Mouse (Mus musculus) myocyte (in vitro differentiated cells): Measurements from ENCODE around the gene Cacna1d. TPM values are rescaled to one million over a fixed set of nuclear protein-coding genes. Genes with fewer than 3 reads are reported as not detected.

ENCODE experiments used
- H3K27me3 ChIP-seq: one replicate; pipeline ENCODE4 v1.6.1; 2011; ENCODE audit not compliant: control insufficient read depth, insufficient read depth, insufficient read length
- H3K36me3 ChIP-seq: one replicate; pipeline ENCODE4 v1.6.1; 2011; ENCODE audit not compliant: control insufficient read depth, insufficient read depth
- H3K4me2 ChIP-seq: one replicate; pipeline ENCODE4 v1.6.1; 2011; ENCODE audit warnings: low read depth, control low read depth
- H3K4me3 ChIP-seq: one replicate; pipeline ENCODE4 v1.5.1; 2011; ENCODE audit warnings: mild to moderate bottlenecking, control low read depth, moderate library complexity
- H3K79me2 ChIP-seq: one replicate; pipeline ENCODE4 v1.6.1; 2011; ENCODE audit not compliant: control insufficient read depth, insufficient read depth
- H3ac ChIP-seq: one replicate; pipeline ENCODE4 v1.6.1; 2011; ENCODE audit not compliant: control insufficient read depth, insufficient read length
- CEBPB ChIP-seq: IDR thresholded peaks from 2 replicates; pipeline ENCODE4 v1.6.1; 2011; ENCODE audit warnings: mild to moderate bottlenecking, moderate library complexity; ENCODE audit not compliant: poor library complexity, insufficient read depth, severe bottlenecking
- E2F4 ChIP-seq: IDR thresholded peaks from one replicate; pipeline ENCODE4 v1.6.1; 2011; ENCODE audit warnings: mild to moderate bottlenecking, control low read depth, moderate library complexity; ENCODE audit not compliant: insufficient read depth
- MAX ChIP-seq: IDR thresholded peaks from one replicate; pipeline ENCODE4 v1.6.1; 2011; ENCODE audit warnings: low read depth, mild to moderate bottlenecking, control low read depth
- MYOD1 ChIP-seq, 3 experiments: IDR thresholded peaks; one replicate each; pipeline ENCODE4 v1.6.1; 2011; ENCODE audit warnings: control low read depth in 2 of 3, low read depth in 2 of 3, mild to moderate bottlenecking in 2 of 3, moderate library complexity in 1 of 3; ENCODE audit not compliant: insufficient read length in 2 of 3, control insufficient read depth in 1 of 3
- MYOG ChIP-seq, 3 experiments: IDR thresholded peaks; one replicate each; pipeline ENCODE4 v1.6.1; 2011; ENCODE audit warnings: control low read depth in 2 of 3, low read depth in 2 of 3, mild to moderate bottlenecking in 2 of 3; ENCODE audit not compliant: insufficient read length in 2 of 3, control insufficient read depth in 1 of 3, insufficient read depth in 1 of 3
- POLR2A ChIP-seq: IDR thresholded peaks from one replicate; pipeline ENCODE4 v1.6.1; 2011; ENCODE audit warnings: low read depth, mild to moderate bottlenecking, control low read depth, moderate library complexity; ENCODE audit not compliant: insufficient read length
- POLR2AphosphoS2 ChIP-seq: IDR thresholded peaks from one replicate; pipeline ENCODE4 v1.6.1; 2011; ENCODE audit warnings: low read depth, control low read depth; ENCODE audit not compliant: insufficient read length
- REST ChIP-seq: IDR thresholded peaks from one replicate; pipeline ENCODE4 v1.6.1; 2011; ENCODE audit warnings: mild to moderate bottlenecking, control low read depth, moderate library complexity; ENCODE audit not compliant: insufficient read depth, insufficient read length
- SRF ChIP-seq: IDR thresholded peaks from one replicate; pipeline ENCODE4 v1.6.1; 2011; ENCODE audit warnings: low read depth; ENCODE audit not compliant: control insufficient read depth, insufficient read length
- TCF12 ChIP-seq: IDR thresholded peaks from one replicate; pipeline ENCODE4 v1.6.1; 2011; ENCODE audit warnings: mild to moderate bottlenecking, control low read depth; ENCODE audit not compliant: poor library complexity, insufficient read depth, severe bottlenecking
- TCF3 ChIP-seq: IDR thresholded peaks from one replicate; pipeline ENCODE4 v1.6.1; 2011; ENCODE audit warnings: low read depth, control low read depth; ENCODE audit not compliant: insufficient read length
- USF1 ChIP-seq: IDR thresholded peaks from one replicate; pipeline ENCODE4 v1.6.1; 2011; ENCODE audit warnings: low read depth, mild to moderate bottlenecking, control low read depth, moderate library complexity
- polyA plus RNA-seq: library from polyadenylated mRNA; unstranded; fragments of >200 nt; fragmentation: generic; extraction: Trizol; gene quantifications from one replicate; pipeline ENCODE4 v1.2.1, GENCODE M21; 2012; ENCODE audit warnings: missing spikeins

Cacna1d gene
- polyA plus RNA-seq, 1 experiment, result not detected

- H3K4me3 ChIP-seq, result no peak overlapping the region
- H3K36me3 ChIP-seq, result no peaks in the 10 kb centered on the region
- TF ChIP-seq TCF12 (no peak), MYOG (IDR thresholded peaks at IDR 0.05; ENCODE audit: control insufficient read depth in 1 of 3, insufficient read depth in 1 of 3, insufficient read length in 2 of 3, low read depth in 2 of 3) (no peak), POLR2A (no peak), MAX (no peak), REST (no peak), MYOD1 (IDR thresholded peaks at IDR 0.05; ENCODE audit: control insufficient read depth in 1 of 3, insufficient read length in 2 of 3, low read depth in 2 of 3) (no peak), USF1 (no peak), E2F4 (no peak), SRF (no peak), CEBPB (no peak), TCF3 (no peak)
- H3ac ChIP-seq, result no peak overlapping the region
- no peak overlapping the region for H3K4me2 ChIP-seq
- no peaks in the 10 kb centered on the region for H3K27me3 ChIP-seq
- H3K79me2 ChIP-seq, result no peaks in the 10 kb centered on the region
Measured at GRCm38 (mm10) chr14:30409331-30409730, 81.9 kb downstream of the Cacna1d start.

GRCm38 (mm10) chr14:30405456-30406225 is 85.6 kb downstream of the Cacna1d start:
- no peak overlapping the region for H3ac ChIP-seq
- H3K27me3 ChIP-seq, result peaks cover 10% of the 10 kb centered on the region
- H3K4me2 ChIP-seq, result peak overlapping the region; percentile 56
- no peak overlapping the region for H3K4me3 ChIP-seq
- H3K36me3 ChIP-seq, result no peaks in the 10 kb centered on the region
- H3K79me2 ChIP-seq, result no peaks in the 10 kb centered on the region
- TF ChIP-seq MAX, result no peak
- TF ChIP-seq POLR2A, result no peak
- TF ChIP-seq POLR2AphosphoS2, result no peak
- no peak for TF ChIP-seq USF1
- TF ChIP-seq TCF12, result no peak
- no peak for TF ChIP-seq CEBPB
- no peak for TF ChIP-seq TCF3
- TF ChIP-seq MYOG (IDR thresholded peaks at IDR 0.05; ENCODE audit: control insufficient read depth in 1 of 3, insufficient read depth in 1 of 3, insufficient read length in 2 of 3, low read depth in 2 of 3), result no peak

GRCm38 (mm10) chr14:30378306-30378705 is 112.9 kb downstream of the Cacna1d start:
- Histone ChIP-seq H3K4me3 (no peak overlapping the region), H3K79me2 (no peaks in the 10 kb centered on the region), H3K27me3 (no peaks in the 10 kb centered on the region), H3K4me2 (no peak overlapping the region), H3ac (no peak overlapping the region), H3K36me3 (no peaks in the 10 kb centered on the region)
- TF ChIP-seq POLR2A (no peak), POLR2AphosphoS2 (no peak), SRF (no peak), CEBPB (no peak), MYOG (IDR thresholded peaks at IDR 0.05; ENCODE audit: control insufficient read depth in 1 of 3, insufficient read depth in 1 of 3, insufficient read length in 2 of 3, low read depth in 2 of 3) (no peak), MAX (no peak), TCF12 (no peak)

- Histone ChIP-seq H3K4me2 (no peak overlapping the region), H3ac (no peak overlapping the region), H3K36me3 (no peaks in the 10 kb centered on the region), H3K4me3 (no peak overlapping the region), H3K27me3 (peaks cover 3% of the 10 kb centered on the region), H3K79me2 (no peaks in the 10 kb centered on the region)
- TF ChIP-seq MYOG (IDR thresholded peaks at IDR 0.05; ENCODE audit: control insufficient read depth in 1 of 3, insufficient read depth in 1 of 3, insufficient read length in 2 of 3, low read depth in 2 of 3) (no peak), SRF (no peak), E2F4 (no peak), POLR2AphosphoS2 (no peak), POLR2A (no peak), MAX (no peak)
Measured at GRCm38 (mm10) chr14:30372878-30373277, 118.4 kb downstream of the Cacna1d start.

GRCm38 (mm10) chr14:30371070-30371469 is 120.2 kb downstream of the Cacna1d start:
- Histone ChIP-seq H3K4me3 (no peak overlapping the region), H3K27me3 (peaks cover 5% of the 10 kb centered on the region), H3K79me2 (no peaks in the 10 kb centered on the region), H3K36me3 (no peaks in the 10 kb centered on the region), H3ac (no peak overlapping the region), H3K4me2 (no peak overlapping the region)
- no peak for TF ChIP-seq MYOG (IDR thresholded peaks at IDR 0.05; ENCODE audit: control insufficient read depth in 1 of 3, insufficient read depth in 1 of 3, insufficient read length in 2 of 3, low read depth in 2 of 3)
- TF ChIP-seq POLR2AphosphoS2, result no peak
- TF ChIP-seq MYOD1 (IDR thresholded peaks at IDR 0.05; ENCODE audit: control insufficient read depth in 1 of 3, insufficient read length in 2 of 3, low read depth in 2 of 3), result no peak
- TF ChIP-seq REST, result no peak
- no peak for TF ChIP-seq CEBPB
- no peak for TF ChIP-seq TCF12
- no peak for TF ChIP-seq E2F4
- TF ChIP-seq TCF3, result no peak
- no peak for TF ChIP-seq USF1
- no peak for TF ChIP-seq POLR2A
- TF ChIP-seq MAX, result no peak
- TF ChIP-seq SRF, result no peak
